Mouse (Mus musculus) ovary, postnatal 36 days (tissue): ENCODE results near the gene Cst6.
"Not testable (repeated sequence)": the region's sequence is repeated elsewhere in the genome, so short reads cannot be mapped to it uniquely, and the experiment has no call there.

Experiments used
- DNase-seq: peaks from one replicate; pipeline ENCODE4 v3.0.0; 2022; ENCODE audit warnings: low spot score, mixed read lengths

Cst6 gene

DNA sequence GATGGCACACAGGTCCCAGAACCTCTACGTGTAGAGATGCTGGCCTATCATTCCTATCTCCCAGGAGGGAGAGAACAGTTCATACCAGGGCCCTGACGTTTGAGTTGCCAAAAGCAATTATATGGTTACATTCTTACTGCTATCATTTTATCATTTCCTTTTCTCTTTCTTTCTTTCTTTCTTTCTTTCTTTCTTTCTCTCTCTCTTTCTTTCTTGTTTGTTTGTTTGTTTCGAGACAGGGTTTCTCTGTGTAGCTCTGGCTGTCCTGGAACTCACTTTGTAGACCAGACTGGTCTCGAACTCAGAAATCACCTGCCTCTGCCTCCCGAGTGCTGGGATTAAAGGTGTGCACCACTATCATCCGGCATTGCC, at the start of gene Cst6:
Gene Cst6, minus strand, starts transcription at position 73 of the 372 bp plus-strand sequence.
- not testable (repeated sequence) for DNase-seq

DNA sequence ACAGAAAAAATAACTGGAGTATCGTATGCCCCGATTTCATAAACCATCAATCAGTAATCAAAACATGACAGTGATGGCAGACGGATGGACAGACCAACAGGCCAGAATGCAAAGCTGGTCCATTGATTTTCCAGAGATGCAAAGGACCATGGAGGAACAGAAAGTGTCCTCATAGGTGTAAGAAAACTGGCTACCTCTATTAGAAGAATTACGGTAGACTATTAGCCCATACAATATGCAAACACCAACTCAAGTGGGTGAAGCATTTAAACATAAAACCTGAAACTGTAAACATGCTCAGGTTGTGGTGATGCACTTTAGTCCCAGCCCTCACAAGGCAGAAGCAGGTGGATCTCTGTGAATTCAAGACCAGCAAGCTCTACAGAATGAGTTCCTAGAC, 46.0 kb upstream of the Cst6 start:
- no peak for DNase-seq

GRCm38 (mm10) chr19:5394168-5394567, 44.8 kb upstream of the Cst6 start:
- no peak for DNase-seq

GRCm38 (mm10) chr19:5392892-5393291, 43.5 kb upstream of the Cst6 start:
- DNase-seq: peak; percentile 72

- DNase-seq: no peak
Measured at GRCm38 (mm10) chr19:5390416-5390815, 41.0 kb upstream of the Cst6 start.

DNA sequence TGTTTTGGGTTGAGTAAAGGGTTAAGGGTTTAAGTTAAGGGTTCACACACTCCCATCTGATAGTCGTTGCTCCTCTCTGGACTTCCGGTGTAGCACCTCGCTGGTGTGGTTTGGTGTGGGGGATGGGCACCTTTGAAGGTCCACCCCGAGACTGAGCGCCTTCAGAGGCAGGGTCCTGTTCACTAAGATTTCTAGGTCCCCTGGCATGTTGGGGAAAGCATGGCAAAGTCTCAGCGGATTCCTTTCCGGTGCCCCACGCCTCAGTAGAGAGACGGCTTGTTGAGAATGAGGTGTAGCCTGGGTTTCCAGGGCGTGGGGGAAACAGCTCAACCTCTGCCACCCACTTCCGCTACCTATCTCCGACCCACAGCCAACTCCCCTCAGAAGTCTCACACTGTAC, 40.3 kb upstream of the Cst6 start:
- DNase-seq: no peak

DNA sequence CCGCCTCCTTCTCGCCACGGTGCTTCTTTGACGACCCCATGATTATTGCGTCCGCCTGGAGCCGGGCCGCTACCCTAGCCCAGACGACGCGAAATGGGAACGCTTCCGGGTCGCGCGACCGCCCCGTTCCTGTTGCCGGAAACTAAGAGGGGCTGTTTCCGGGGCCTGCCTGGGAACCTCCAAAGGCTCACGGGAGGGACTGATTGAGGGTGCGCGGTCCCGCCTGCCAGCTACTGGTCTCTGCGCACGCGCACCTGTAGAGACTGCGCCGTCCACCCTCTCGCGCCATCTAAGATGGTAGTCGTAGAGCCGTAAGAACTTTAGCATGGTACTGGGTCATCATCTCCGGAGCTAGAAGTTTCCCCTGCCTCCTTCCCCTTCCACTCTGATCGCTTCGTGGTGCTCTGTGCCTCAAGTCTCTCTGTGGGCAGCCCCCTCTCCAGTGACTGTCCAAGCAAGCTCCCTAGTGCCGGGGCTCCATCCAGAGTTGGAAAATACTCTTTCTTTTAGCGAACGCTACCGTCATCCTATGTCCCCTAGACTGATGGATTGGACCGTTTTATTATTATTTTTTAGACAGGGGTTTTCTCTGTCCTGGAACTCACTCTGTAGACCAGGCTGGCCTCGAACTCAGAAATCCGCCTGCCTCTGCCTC, 39.3 kb upstream of the Cst6 start, which contains the start of gene Sart1:
Gene Sart1, minus strand, starts transcription at position 116 of the 655 bp plus-strand sequence.
- DNase-seq: peak; percentile 94

GRCm38 (mm10) chr19:5388011-5388441, 38.7 kb upstream of the Cst6 start:
- no peak for DNase-seq

DNA sequence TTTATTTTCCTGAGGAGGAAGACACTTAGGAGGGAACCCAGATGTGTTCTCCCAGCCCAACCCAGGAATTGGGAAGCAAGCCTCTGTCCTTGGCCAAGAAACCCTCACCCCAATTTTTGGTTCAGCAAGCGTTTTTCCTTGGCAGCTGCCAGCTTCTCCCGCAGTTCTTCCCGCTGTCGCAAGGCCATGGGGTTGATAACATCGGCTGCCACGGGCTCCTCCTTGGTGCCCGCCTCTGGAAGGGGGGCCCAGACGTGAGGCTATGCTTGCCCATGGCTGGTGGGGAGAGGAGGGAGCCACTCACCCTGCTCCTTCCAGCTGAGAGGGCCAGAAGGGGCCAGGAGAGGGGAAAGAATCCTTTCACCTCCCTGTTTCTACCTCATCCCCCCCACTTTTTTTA, 35.3 kb upstream of the Cst6 start:
- DNase-seq: peak; percentile 51

DNA sequence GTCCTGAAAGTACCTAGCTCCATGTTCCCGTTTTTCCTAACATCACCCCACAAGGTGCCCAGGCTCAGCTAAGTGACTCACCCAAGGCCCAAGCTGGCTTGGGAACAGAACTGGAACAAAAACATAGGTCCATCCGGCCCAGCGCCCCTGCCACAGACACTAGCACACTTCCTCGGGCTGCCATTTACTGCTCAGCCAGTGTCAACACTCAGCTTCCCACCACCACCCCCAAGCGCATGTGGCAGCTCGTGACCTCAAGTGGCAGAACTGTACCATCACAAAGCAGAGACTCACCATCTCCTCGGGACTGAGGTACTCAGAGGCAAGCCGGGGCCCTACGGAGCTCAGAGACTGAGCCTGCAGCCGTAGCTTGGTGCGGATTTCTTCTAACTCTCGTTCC, 34.0 kb upstream of the Cst6 start:
- no peak for DNase-seq

DNA sequence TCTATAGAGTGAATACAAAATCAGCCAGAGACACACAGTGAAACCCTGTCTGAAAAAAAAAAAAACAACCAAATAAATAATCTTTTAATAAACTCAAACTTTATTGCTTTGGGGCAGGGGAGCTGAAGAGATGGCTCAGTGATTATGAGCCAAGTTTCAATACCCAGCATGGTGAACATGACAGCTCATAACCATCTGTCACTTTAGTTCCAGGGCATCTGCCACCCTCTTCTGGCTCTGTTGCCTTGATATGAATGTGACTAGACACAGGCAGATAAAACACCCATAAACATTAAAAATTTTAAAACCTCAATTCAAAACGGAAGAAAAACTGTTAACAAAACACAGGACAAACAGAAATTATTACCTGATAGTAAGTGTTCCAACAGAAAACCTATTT, 28.1 kb upstream of the Cst6 start:
- no peak for DNase-seq

DNA sequence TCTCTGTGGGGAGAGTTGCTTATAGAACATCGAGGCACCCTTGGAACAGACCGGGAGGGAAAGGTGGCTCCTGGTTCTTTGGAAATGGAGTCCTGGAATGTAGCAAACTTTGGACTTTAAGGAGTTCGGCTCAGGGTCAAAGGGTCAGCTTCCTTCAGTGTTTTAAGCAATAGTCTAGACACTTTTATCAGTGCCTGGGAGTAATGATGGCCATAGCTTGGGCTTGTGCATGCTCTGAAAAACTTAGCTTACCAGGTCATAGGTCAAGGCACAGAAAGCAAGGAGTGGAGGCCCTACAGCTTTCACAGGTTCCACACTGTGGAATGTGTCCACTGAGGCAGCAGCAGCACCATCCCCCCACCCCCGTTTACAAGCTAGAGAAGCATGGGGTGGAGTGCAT, 25.4 kb upstream of the Cst6 start:
- DNase-seq: no peak

- DNase-seq: no peak
Measured at GRCm38 (mm10) chr19:5374177-5374576, 24.8 kb upstream of the Cst6 start.

- no peak for DNase-seq
Measured at GRCm38 (mm10) chr19:5372724-5373123, 23.4 kb upstream of the Cst6 start.

- no peak for DNase-seq
Measured at GRCm38 (mm10) chr19:5370932-5371331, 21.6 kb upstream of the Cst6 start.

GRCm38 (mm10) chr19:5367455-5367854, 18.1 kb upstream of the Cst6 start:
- no peak for DNase-seq

DNA sequence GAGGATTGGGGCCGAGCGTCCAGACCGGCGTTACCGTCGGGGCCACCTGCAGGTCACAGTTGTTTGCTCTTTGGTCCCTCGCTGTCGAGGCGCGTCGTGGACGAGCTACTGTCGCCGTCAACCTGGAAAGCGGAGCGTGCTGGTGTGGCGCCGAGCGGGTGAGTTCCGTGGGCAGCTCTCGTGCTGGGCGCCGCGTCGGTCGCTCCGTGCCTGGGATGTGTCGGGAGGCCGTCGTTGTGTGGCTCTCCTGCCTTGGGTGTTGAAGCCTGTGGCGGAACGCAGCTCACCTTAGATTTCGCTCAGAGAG, 17.6 kb upstream of the Cst6 start, which contains the start of gene Banf1:
Gene Banf1, minus strand, starts transcription at position 116 of the 307 bp plus-strand sequence.
- DNase-seq: no peak

- peak; percentile 92 for DNase-seq
Measured at GRCm38 (mm10) chr19:5366175-5367052, 17.0 kb upstream of the Cst6 start, which contains the start of gene Eif1ad. TSS of gene Eif1ad (plus strand) at chr19:5366741.

GRCm38 (mm10) chr19:5365751-5366150, 16.4 kb upstream of the Cst6 start:
- DNase-seq: no peak

DNA sequence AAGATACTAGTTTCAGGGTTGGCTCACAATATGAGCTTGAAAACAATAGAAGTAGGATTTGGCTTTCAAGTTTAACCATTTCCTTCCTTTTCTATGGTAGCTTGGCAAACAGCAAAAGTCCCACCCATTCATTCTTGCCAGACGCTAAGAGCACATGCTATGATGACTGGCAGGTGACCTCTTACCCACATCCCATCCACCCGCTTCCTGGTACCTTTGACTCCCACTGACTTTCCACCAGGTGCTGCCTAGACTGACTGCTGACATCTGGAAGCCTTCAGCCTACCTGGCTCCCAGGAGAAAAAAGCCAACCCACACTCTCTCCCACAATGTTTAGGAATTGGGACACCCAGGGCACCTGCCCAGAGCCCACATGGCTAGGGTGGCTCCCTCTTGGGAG, 14.8 kb upstream of the Cst6 start:
- DNase-seq: no peak

DNA sequence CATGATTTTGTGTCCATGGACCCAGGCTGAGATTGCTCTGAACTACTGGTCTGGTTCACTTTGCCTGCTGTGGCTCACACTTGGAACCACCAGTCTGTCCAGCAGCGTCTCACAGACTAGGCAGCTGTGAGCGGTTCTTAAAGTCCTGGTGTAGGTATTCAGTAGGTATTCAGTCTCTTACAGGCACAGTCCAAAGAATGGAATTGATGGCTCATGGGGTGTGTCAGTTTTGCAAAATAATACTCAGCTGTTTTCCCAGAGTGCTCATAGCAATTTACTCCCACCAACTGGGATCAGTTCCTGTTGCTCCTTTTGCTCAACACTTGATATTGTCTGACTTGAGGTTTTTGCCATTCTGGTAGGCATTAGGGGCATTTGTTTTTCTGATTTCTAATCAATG, 12.8 kb upstream of the Cst6 start:
- no peak for DNase-seq

- DNase-seq: no peak
Measured at GRCm38 (mm10) chr19:5356080-5356479, 6.7 kb upstream of the Cst6 start.

GRCm38 (mm10) chr19:5353609-5354008, 4.2 kb upstream of the Cst6 start:
- no peak for DNase-seq
